Mouse (Mus musculus): ENCODE data around the gene Hpse2. TPM values are rescaled to one million over a fixed set of nuclear protein-coding genes. Genes with fewer than 3 reads are reported as not detected.
A peak's percentile ranks its signal among the peaks of the same experiment; 100 is the strongest.

Gene Hpse2
- polyA plus RNA-seq, 1 experiment from 2014 or later, result 1.7 TPM

GRCm38 (mm10) chr19:42764398-42764797, 623.8 kb downstream of the Hpse2 start:
- Histone ChIP-seq H3K4me2 (ENCODE audit: low read depth, low read length, severe bottlenecking) (no peak overlapping the region), H3K9me3 (ENCODE audit: control insufficient read depth, low read length) (no peaks in the 10 kb centered on the region), H3K27ac (ENCODE audit: low read depth, low read length) (no peak overlapping the region), H3K36me3 (ENCODE audit: control insufficient read depth, insufficient read depth, low read length) (no peaks in the 10 kb centered on the region), H3K4me1 (replicated peaks; ENCODE audit: control insufficient read depth, insufficient read depth, low read length) (no peaks in the 10 kb centered on the region; the same call in 1 of the 2 replicates), H3K27me3 (ENCODE audit: control insufficient read depth, insufficient read depth, low read length) (no peaks in the 10 kb centered on the region), H3K9ac (ENCODE audit: low read length) (no peak overlapping the region), H3K4me3 (ENCODE audit: low read depth, low read length) (no peak overlapping the region)
- DNase-seq (ENCODE audit: low spot score), result no peak
- 77% methylated on average over 10 of the region's 10 CpGs for WGBS
- no peak for ATAC-seq (replicated peaks; ENCODE audit: low FRiP score)

DNA sequence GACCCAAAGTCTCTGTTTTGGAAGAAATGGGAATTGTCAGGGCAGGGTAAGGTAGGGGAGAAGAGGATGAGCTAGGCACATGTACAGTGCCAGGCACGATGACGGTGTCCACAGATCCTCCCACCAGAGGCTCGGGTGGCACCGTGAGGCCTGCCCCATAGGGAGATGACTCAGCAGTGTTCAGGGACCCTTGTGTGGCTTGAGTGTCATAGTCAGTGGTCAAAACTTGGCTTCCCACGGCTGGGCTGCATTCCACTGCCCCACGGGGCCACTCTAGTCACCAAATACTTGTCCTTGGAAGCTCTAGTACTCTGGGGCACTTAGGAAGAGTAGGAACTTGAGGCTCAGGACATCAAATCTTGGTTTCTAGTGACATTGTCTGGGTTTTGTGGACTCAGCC, 631.5 kb downstream of the Hpse2 start:
- H3K9me3 ChIP-seq (ENCODE audit: control insufficient read depth, low read length), result no peaks in the 10 kb centered on the region
- H3K9ac ChIP-seq (ENCODE audit: low read length), result no peak overlapping the region
- H3K4me1 ChIP-seq (replicated peaks; ENCODE audit: control insufficient read depth, insufficient read depth, low read length), result peaks cover 8% of the 10 kb centered on the region
- no peak overlapping the region for H3K4me2 ChIP-seq (ENCODE audit: low read depth, low read length, severe bottlenecking)
- no peaks in the 10 kb centered on the region for H3K36me3 ChIP-seq (ENCODE audit: control insufficient read depth, insufficient read depth, low read length)
- no peak overlapping the region for H3K27ac ChIP-seq (ENCODE audit: low read depth, low read length)
- 87% methylated on average over 6 of the region's 6 CpGs for WGBS
- H3K4me3 ChIP-seq (ENCODE audit: low read depth, low read length), result no peak overlapping the region
- no peak for DNase-seq (ENCODE audit: low spot score)
- ATAC-seq (replicated peaks; ENCODE audit: low FRiP score), result no peak
- no peaks in the 10 kb centered on the region for H3K27me3 ChIP-seq (ENCODE audit: control insufficient read depth, insufficient read depth, low read length)

- Histone ChIP-seq H3K27ac (ENCODE audit: low read depth, low read length) (no peak overlapping the region), H3K4me2 (ENCODE audit: low read depth, low read length, severe bottlenecking) (no peak overlapping the region), H3K9me3 (ENCODE audit: control insufficient read depth, low read length) (no peaks in the 10 kb centered on the region), H3K9ac (ENCODE audit: low read length) (no peak overlapping the region), H3K4me1 (replicated peaks; ENCODE audit: control insufficient read depth, insufficient read depth, low read length) (peaks cover 8% of the 10 kb centered on the region), H3K4me3 (ENCODE audit: low read depth, low read length) (no peak overlapping the region), H3K27me3 (ENCODE audit: control insufficient read depth, insufficient read depth, low read length) (no peaks in the 10 kb centered on the region), H3K36me3 (ENCODE audit: control insufficient read depth, insufficient read depth, low read length) (no peaks in the 10 kb centered on the region)
- WGBS, result 85% methylated on average over 15 of the region's 15 CpGs
- DNase-seq (ENCODE audit: low spot score), result no peak
- no peak for ATAC-seq (replicated peaks; ENCODE audit: low FRiP score)
Observed at GRCm38 (mm10) chr19:42755148-42755870, 632.8 kb downstream of the Hpse2 start.

- peak; percentile 63 for DNase-seq (ENCODE audit: low spot score)
- H3K36me3 ChIP-seq (ENCODE audit: control insufficient read depth, insufficient read depth, low read length), result no peaks in the 10 kb centered on the region
- ATAC-seq (replicated peaks; ENCODE audit: low FRiP score), result peak; percentile 28; the same call in 1 of the 2 replicates
- H3K9ac ChIP-seq (ENCODE audit: low read length), result no peak overlapping the region
- no peak overlapping the region for H3K27ac ChIP-seq (ENCODE audit: low read depth, low read length)
- H3K4me2 ChIP-seq (ENCODE audit: low read depth, low read length, severe bottlenecking), result peak overlapping the region; percentile 52; the same call in 1 of the 2 replicates
- H3K27me3 ChIP-seq (ENCODE audit: control insufficient read depth, insufficient read depth, low read length), result no peaks in the 10 kb centered on the region
- peaks cover 8% of the 10 kb centered on the region for H3K4me1 ChIP-seq (replicated peaks; ENCODE audit: control insufficient read depth, insufficient read depth, low read length)
- H3K9me3 ChIP-seq (ENCODE audit: control insufficient read depth, low read length), result no peaks in the 10 kb centered on the region
- 39% methylated on average over 11 of the region's 11 CpGs for WGBS
- H3K4me3 ChIP-seq (ENCODE audit: low read depth, low read length), result no peak overlapping the region
Observed at GRCm38 (mm10) chr19:42753141-42753917, 634.8 kb downstream of the Hpse2 start.

DNA sequence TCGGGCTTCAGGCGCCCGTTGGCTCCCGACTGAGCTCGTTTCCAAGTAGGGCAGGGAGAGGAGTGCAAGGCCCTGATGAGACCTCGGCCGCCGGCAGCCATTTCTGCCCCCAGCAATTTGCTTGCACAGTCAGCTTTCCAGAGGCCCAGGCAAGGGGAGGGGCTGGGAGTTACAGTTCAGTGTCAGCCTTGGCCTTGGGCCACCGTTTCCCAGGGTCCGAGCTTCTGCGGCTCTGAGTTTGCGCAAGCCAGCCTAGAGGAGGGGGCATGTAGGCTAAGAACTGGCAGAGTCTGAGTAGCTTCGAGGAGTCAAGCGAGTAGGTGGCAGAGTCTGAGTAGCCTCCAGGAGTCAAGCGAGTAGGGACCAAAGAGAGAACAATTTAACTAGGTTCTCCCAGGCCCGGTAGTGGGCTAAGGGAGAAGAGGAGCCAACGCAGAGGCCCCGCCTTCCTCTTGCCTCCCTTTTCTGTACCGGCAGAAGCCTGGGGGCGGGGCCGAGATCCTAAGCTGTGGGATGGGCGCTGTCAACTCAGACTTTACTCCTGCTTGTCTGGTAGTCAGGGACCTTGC, 635.7 kb downstream of the Hpse2 start, which contains the start of gene Pyroxd2:
Gene Pyroxd2 (minus strand): TSS at position 413 of the 569 bp plus-strand sequence.
- Histone ChIP-seq H3K27me3 (ENCODE audit: control insufficient read depth, insufficient read depth, low read length) (no peaks in the 10 kb centered on the region), H3K4me3 (ENCODE audit: low read depth, low read length) (peak within 1 kb of the TSS; percentile 21; the same call in 1 of the 2 replicates), H3K9me3 (ENCODE audit: control insufficient read depth, low read length) (no peaks in the 10 kb centered on the region), H3K27ac (ENCODE audit: low read depth, low read length) (no peak within 1 kb of the TSS), H3K36me3 (ENCODE audit: control insufficient read depth, insufficient read depth, low read length) (no peaks in the 10 kb centered on the region), H3K4me2 (ENCODE audit: low read depth, low read length, severe bottlenecking) (peak within 1 kb of the TSS; percentile 52), H3K4me1 (replicated peaks; ENCODE audit: control insufficient read depth, insufficient read depth, low read length) (peaks cover 8% of the 10 kb centered on the region), H3K9ac (ENCODE audit: low read length) (peak within 1 kb of the TSS; percentile 54)
- DNase-seq (ENCODE audit: low spot score), result peak; percentile 83
- ATAC-seq (replicated peaks; ENCODE audit: low FRiP score), result peak; percentile 87
- 7% methylated on average over 22 of the region's 22 CpGs for WGBS

GRCm38 (mm10) chr19:42750196-42750595, 638.0 kb downstream of the Hpse2 start:
- Histone ChIP-seq H3K9ac (ENCODE audit: low read length) (no peak overlapping the region), H3K4me1 (replicated peaks; ENCODE audit: control insufficient read depth, insufficient read depth, low read length) (peaks cover 8% of the 10 kb centered on the region), H3K27ac (ENCODE audit: low read depth, low read length) (no peak overlapping the region), H3K4me2 (ENCODE audit: low read depth, low read length, severe bottlenecking) (no peak overlapping the region), H3K4me3 (ENCODE audit: low read depth, low read length) (no peak overlapping the region), H3K27me3 (ENCODE audit: control insufficient read depth, insufficient read depth, low read length) (no peaks in the 10 kb centered on the region), H3K36me3 (ENCODE audit: control insufficient read depth, insufficient read depth, low read length) (no peaks in the 10 kb centered on the region), H3K9me3 (ENCODE audit: control insufficient read depth, low read length) (no peaks in the 10 kb centered on the region)
- 85% methylated on average over 11 of the region's 11 CpGs for WGBS
- ATAC-seq (replicated peaks; ENCODE audit: low FRiP score) (no peak), DNase-seq (ENCODE audit: low spot score) (no peak)

DNA sequence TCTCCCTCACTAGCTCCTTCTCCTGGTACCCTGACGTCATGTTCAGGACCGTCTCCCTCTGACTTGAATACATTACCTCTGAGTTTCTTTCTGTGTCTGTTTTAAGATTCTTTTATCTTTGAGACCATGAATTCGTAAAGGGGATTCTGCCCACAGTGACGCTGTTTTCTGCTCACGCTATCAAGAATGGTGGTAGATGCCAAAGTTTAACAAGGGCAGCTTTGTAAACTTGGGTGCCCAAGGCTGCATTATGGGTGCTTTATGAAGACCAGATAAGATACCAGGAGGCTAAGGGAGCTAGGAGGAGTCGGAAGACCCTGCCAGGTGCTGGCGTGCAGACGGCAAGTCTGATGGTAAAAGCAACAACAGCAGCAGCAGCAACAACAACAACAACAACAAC, 641.5 kb downstream of the Hpse2 start:
- H3K4me3 ChIP-seq (ENCODE audit: low read depth, low read length), result no peak overlapping the region
- no peaks in the 10 kb centered on the region for H3K4me1 ChIP-seq (replicated peaks; ENCODE audit: control insufficient read depth, insufficient read depth, low read length)
- H3K9ac ChIP-seq (ENCODE audit: low read length), result no peak overlapping the region
- no peak overlapping the region for H3K27ac ChIP-seq (ENCODE audit: low read depth, low read length)
- H3K4me2 ChIP-seq (ENCODE audit: low read depth, low read length, severe bottlenecking), result no peak overlapping the region
- DNase-seq (ENCODE audit: low spot score) (no peak), ATAC-seq (replicated peaks; ENCODE audit: low FRiP score) (no peak)
- no peaks in the 10 kb centered on the region for H3K27me3 ChIP-seq (ENCODE audit: control insufficient read depth, insufficient read depth, low read length)
- H3K36me3 ChIP-seq (ENCODE audit: control insufficient read depth, insufficient read depth, low read length), result no peaks in the 10 kb centered on the region
- H3K9me3 ChIP-seq (ENCODE audit: control insufficient read depth, low read length), result no peaks in the 10 kb centered on the region
- WGBS, result 93% methylated on average over 8 of the region's 8 CpGs

- no peak overlapping the region for H3K4me3 ChIP-seq (ENCODE audit: low read depth, low read length)
- DNase-seq (ENCODE audit: low spot score), result no peak
- no peak overlapping the region for H3K4me2 ChIP-seq (ENCODE audit: low read depth, low read length, severe bottlenecking)
- WGBS, result 85% methylated on average over 4 of the region's 4 CpGs
- no peak overlapping the region for H3K9ac ChIP-seq (ENCODE audit: low read length)
- no peak for ATAC-seq (replicated peaks; ENCODE audit: low FRiP score)
- H3K27me3 ChIP-seq (ENCODE audit: control insufficient read depth, insufficient read depth, low read length), result no peaks in the 10 kb centered on the region
- no peaks in the 10 kb centered on the region for H3K9me3 ChIP-seq (ENCODE audit: control insufficient read depth, low read length)
- no peak overlapping the region for H3K27ac ChIP-seq (ENCODE audit: low read depth, low read length)
- no peaks in the 10 kb centered on the region for H3K36me3 ChIP-seq (ENCODE audit: control insufficient read depth, insufficient read depth, low read length)
- no peaks in the 10 kb centered on the region for H3K4me1 ChIP-seq (replicated peaks; ENCODE audit: control insufficient read depth, insufficient read depth, low read length)
Observed at GRCm38 (mm10) chr19:42745869-42746224, 642.3 kb downstream of the Hpse2 start.

Data from forebrain, embryonic 11.5 days (tissue).